Mouse (Mus musculus): ENCODE results near the gene Capg. TPM values are rescaled to one million over a fixed set of nuclear protein-coding genes. Genes with fewer than 3 reads are reported as not detected.

The Capg gene
- 50.4 TPM for polyA plus RNA-seq (2017; shearing (Covaris generic))

DNA sequence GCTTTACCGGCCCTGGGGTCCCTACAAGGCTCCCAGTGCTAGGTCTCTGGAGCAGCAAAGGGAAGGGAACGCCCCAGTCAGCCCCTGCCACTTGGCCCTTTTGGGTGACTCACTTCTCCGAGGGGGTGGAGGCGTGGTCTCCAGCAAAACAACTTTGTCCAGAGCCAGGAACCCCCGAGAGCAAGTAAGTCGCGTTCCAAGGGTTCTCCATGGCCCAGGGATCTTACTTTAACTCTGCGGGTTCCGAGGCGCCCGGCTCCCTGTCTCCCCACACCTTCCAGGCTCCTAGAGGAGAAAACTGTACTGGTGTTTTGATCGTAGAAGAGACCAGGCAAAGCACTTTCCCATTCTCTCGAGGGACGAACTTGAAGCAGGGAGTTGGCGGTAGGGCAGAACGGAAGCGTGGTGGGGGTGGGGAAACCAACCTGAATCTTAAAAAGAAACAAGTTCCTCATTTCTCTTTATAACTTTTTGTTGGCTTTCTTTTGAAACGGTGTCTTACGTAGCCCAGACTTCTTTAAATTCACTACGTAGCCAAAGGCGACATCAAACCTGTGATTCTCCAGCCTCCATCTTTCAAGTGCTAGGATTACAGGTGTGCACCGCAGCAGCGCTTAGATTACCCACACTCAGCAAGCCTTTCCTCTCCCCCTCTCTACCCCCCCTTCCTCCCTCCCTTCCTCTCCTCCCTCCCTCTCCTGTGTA, at the start of gene Capg:
Gene Capg (plus strand): TSS at position 109 of the 705 bp plus-strand sequence.

DNA sequence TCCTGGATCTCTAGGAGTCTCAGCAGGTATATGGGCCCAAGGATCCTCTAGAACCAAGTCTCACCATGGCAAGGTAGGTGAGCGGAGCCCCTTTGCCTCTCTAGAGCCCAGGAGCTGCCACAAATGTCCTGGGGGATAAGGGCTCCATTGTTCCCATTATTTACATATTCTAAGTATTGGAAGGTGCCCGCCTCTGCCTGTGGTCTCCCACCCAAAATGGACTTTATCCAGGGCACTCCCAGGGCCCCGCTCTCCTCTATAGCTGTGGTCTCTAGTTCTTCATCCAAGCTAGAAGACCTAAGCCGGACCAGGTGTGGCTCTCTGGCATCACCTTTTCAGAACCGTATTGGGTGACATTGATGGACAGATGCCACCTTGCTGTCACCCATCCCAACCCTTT, 22.6 kb upstream of the Capg start, which contains the start of gene Sh2d6:
Gene Sh2d6 (minus strand): TSS at position 101 of the 400 bp plus-strand sequence.

DNA sequence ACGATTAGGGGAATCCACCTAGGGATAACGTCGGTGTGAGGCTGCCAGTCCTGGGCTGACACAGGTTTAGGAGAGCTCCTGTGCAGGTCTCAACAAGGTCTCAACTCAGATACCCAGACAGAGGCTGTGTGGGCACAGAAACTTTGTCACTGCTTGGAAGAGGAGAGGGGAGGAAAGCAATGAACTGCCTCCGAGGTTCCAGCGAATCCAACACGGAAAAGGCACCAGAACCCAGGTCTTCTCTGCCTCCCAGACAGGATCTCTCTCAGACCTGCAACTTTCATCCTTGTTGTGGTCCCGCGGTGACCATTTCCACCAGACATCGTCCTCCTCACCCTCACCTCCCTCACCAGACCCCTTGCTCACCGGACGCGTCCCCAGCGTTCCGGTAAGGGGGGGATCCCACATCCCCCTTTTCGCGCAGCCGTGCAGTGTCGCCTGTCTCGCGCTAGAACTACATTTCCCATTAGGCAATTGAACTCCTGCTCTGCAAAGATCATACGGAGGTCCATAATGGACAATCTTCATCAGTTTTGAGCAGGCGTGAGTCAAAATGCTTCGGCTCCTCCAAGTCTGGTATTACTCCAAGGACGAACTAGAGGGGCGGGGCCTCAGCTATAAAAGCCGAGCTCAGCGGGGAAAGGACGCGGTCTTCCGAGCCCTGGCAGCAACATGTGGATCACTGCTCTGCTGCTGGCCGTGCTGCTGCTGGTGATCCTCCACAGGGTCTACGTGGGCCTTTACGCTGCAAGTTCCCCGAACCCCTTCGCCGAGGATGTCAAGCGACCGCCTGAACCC, 54.0 kb downstream of the Capg start, which contains the start of the genes Elmod3 and Retsat:
Gene Elmod3 (minus strand): TSS at position 458 of the 798 bp plus-strand sequence.
Gene Retsat (plus strand): TSS at position 520 of the 798 bp plus-strand sequence.

Other genes starting within 250 kb of the Capg start
- not detected for gene Sftpb, start 239.8 kb upstream of the Capg start, polyA plus RNA-seq (2017; shearing (Covaris generic))
- 34.3 TPM for gene Usp39, start 199.2 kb upstream of the Capg start, polyA plus RNA-seq (2017; shearing (Covaris generic))
- gene 0610030E20Rik, start 197.1 kb upstream of the Capg start, polyA plus RNA-seq (2017; shearing (Covaris generic)): 29.5 TPM
- gene Tmem150a, start 188.9 kb upstream of the Capg start, polyA plus RNA-seq (2017; shearing (Covaris generic)): 1.0 TPM
- 134 TPM for gene Rnf181, start 177.4 kb upstream of the Capg start, polyA plus RNA-seq (2017; shearing (Covaris generic))
- gene Vamp5, start 163.9 kb upstream of the Capg start, polyA plus RNA-seq (2017; shearing (Covaris generic)): 17.6 TPM
- gene Vamp8, start 153.7 kb upstream of the Capg start, polyA plus RNA-seq (2017; shearing (Covaris generic)): 154 TPM
- 7.5 TPM for gene Ggcx, start 130.1 kb upstream of the Capg start, polyA plus RNA-seq (2017; shearing (Covaris generic))
- gene Mat2a, start 104.8 kb upstream of the Capg start, polyA plus RNA-seq (2017; shearing (Covaris generic)): 554 TPM
- gene Sh2d6, start 22.7 kb upstream of the Capg start, polyA plus RNA-seq (2017; shearing (Covaris generic)): not detected
- gene Elmod3, start 54.0 kb downstream of the Capg start, polyA plus RNA-seq (2017; shearing (Covaris generic)): 5.4 TPM
- gene Retsat, start 54.1 kb downstream of the Capg start, polyA plus RNA-seq (2017; shearing (Covaris generic)): 5.3 TPM
- 297 TPM for gene Tgoln1, start 72.6 kb downstream of the Capg start, polyA plus RNA-seq (2017; shearing (Covaris generic))
- 0.24 TPM for gene Tcf7l1, start 244.9 kb downstream of the Capg start, polyA plus RNA-seq (2017; shearing (Covaris generic))